Comparison of ENCODE assay signal across 8 mouse cellular contexts in genomic region chr11:112810447-112811151, GRCm38 (mm10). TPM values are rescaled to one million over a fixed set of nuclear protein-coding genes. Genes with fewer than 3 reads are reported as not detected.
A peak's percentile ranks its signal among the peaks of the same experiment; 100 is the strongest.
DNase-seq lines count a peak whose midpoint lies in the region; ATAC-seq and TF ChIP-seq lines count a peak whose summit lies in the region.

No protein-coding gene starts in this region.

- H3K27me3 ChIP-seq in heart, embryonic 14.5 days (ENCODE audit: control insufficient read depth, insufficient read depth, low read length): peaks cover 4% of the 10 kb centered on the region; the same call in 1 of the 2 replicates
- H3K27me3 ChIP-seq in embryonic facial prominence, embryonic 11.5 days (ENCODE audit: control insufficient read depth, insufficient read depth, low read length): peaks cover 3% of the 10 kb centered on the region; the same call in 1 of the 2 replicates
- peaks cover 7% of the 10 kb centered on the region; the same call in 1 of the 2 replicates for H3K27me3 ChIP-seq in intestine, embryonic 14.5 days (replicated peaks; ENCODE audit: control insufficient read depth, insufficient read depth, low read length)
- no peaks in the 10 kb centered on the region for H3K27me3 ChIP-seq in liver, postnatal 0 days (ENCODE audit: insufficient read depth, low read length)

- 3% methylated on average over 17 of the region's 17 CpGs for WGBS in heart, embryonic 14.5 days
- 5% methylated on average over 17 of the region's 17 CpGs for WGBS in embryonic facial prominence, embryonic 11.5 days
- WGBS in intestine, embryonic 14.5 days: 2% methylated on average over 17 of the region's 17 CpGs
- WGBS in liver, postnatal 0 days (ENCODE audit: insufficient replicate concordance): 3% methylated on average over 17 of the region's 17 CpGs

- no peaks in the 10 kb centered on the region for H3K9me3 ChIP-seq in heart, embryonic 14.5 days (ENCODE audit: control insufficient read depth, low read length)
- H3K9me3 ChIP-seq in embryonic facial prominence, embryonic 11.5 days (replicated peaks; ENCODE audit: control insufficient read depth, low read length): no peaks in the 10 kb centered on the region
- H3K9me3 ChIP-seq in intestine, embryonic 14.5 days (ENCODE audit: control insufficient read depth, low read length): no peaks in the 10 kb centered on the region
- H3K9me3 ChIP-seq in liver, postnatal 0 days (ENCODE audit: low read length): no peaks in the 10 kb centered on the region

- no peak for ATAC-seq in heart, embryonic 14.5 days (ENCODE audit: insufficient number of reproducible peaks, insufficient read depth, low FRiP score, low read depth)
- ATAC-seq in embryonic facial prominence, embryonic 11.5 days (replicated peaks; ENCODE audit: insufficient number of reproducible peaks, low FRiP score, low TSS enrichment, low read depth): no peak
- ATAC-seq in intestine, embryonic 14.5 days (replicated peaks; ENCODE audit: low FRiP score, low TSS enrichment, low read depth): 0 out of 2 replicates have a peak, but pooled peaks have one; percentile 34
- peak; percentile 29; the same call in 1 of the 2 replicates for ATAC-seq in liver, postnatal 0 days
- no peak for ATAC-seq in megakaryocyte, adult 5-6 weeks (ENCODE audit: poor library complexity, severe bottlenecking)

- no peak for TF ChIP-seq EP300 in liver, postnatal 0 days (IDR thresholded peaks at IDR 0.05; ENCODE audit: low read depth)

- H3K36me3 ChIP-seq in heart, embryonic 14.5 days (ENCODE audit: control insufficient read depth, insufficient read depth, low read length): no peaks in the 10 kb centered on the region
- H3K36me3 ChIP-seq in embryonic facial prominence, embryonic 11.5 days (replicated peaks; ENCODE audit: control insufficient read depth, insufficient read depth, low read depth, low read length): no peaks in the 10 kb centered on the region
- H3K36me3 ChIP-seq in intestine, embryonic 14.5 days (ENCODE audit: control insufficient read depth, insufficient read depth, low read length): no peaks in the 10 kb centered on the region
- no peaks in the 10 kb centered on the region for H3K36me3 ChIP-seq in liver, postnatal 0 days (replicated peaks; ENCODE audit: insufficient read depth, low read length)

- H3K4me1 ChIP-seq in heart, embryonic 14.5 days (ENCODE audit: control insufficient read depth in 2 of 2, insufficient read depth in 2 of 2, low read length in 2 of 2): peaks cover 0 to 10% of the 10 kb centered on the region in 2 experiments; a peak in 3 of 4 replicates
- peaks cover 4% of the 10 kb centered on the region; the same call in 1 of the 2 replicates for H3K4me1 ChIP-seq in embryonic facial prominence, embryonic 11.5 days (ENCODE audit: control insufficient read depth, insufficient read depth, low read length)
- no peaks in the 10 kb centered on the region; the same call in none of the 2 replicates for H3K4me1 ChIP-seq in intestine, embryonic 14.5 days (replicated peaks; ENCODE audit: control insufficient read depth, insufficient read depth, low read length)
- H3K4me1 ChIP-seq in liver, postnatal 0 days (ENCODE audit: insufficient read depth): peaks cover 9% of the 10 kb centered on the region; the same call in 1 of the 2 replicates

- H3K27ac ChIP-seq in heart, embryonic 14.5 days (replicated peaks in 1 of 2; ENCODE audit: control insufficient read depth in 1 of 2, insufficient read depth in 1 of 2, low read depth in 2 of 2, low read length in 2 of 2): no peak overlapping the region
- no peak overlapping the region for H3K27ac ChIP-seq in embryonic facial prominence, embryonic 11.5 days (replicated peaks; ENCODE audit: low read depth, low read length)
- H3K27ac ChIP-seq in intestine, embryonic 14.5 days (ENCODE audit: low read depth): no peak overlapping the region
- H3K27ac ChIP-seq in liver, postnatal 0 days (ENCODE audit: low read depth): peak overlapping the region; percentile 48; the same call in 1 of the 2 replicates

- H3K4me3 ChIP-seq in heart, embryonic 14.5 days (ENCODE audit: control insufficient read depth in 1 of 2, insufficient read depth in 1 of 2, low read depth in 1 of 2, low read length in 2 of 2): peak overlapping the region; percentile 42 to 43
- H3K4me3 ChIP-seq in embryonic facial prominence, embryonic 11.5 days (ENCODE audit: low read depth, low read length): peak overlapping the region; percentile 9; the same call in 1 of the 2 replicates
- H3K4me3 ChIP-seq in intestine, embryonic 14.5 days (ENCODE audit: low read depth, low read length): peak overlapping the region; percentile 15; the same call in 1 of the 2 replicates
- H3K4me3 ChIP-seq in liver, postnatal 0 days (ENCODE audit: low read depth, low read length): peak overlapping the region; percentile 31

- peak overlapping the region; percentile 77 for H3K4me2 ChIP-seq in heart, embryonic 14.5 days (ENCODE audit: low read length)
- H3K4me2 ChIP-seq in embryonic facial prominence, embryonic 11.5 days (ENCODE audit: low read depth, low read length): peak overlapping the region; percentile 43
- peak overlapping the region; percentile 38 for H3K4me2 ChIP-seq in intestine, embryonic 14.5 days (ENCODE audit: low read length)
- H3K4me2 ChIP-seq in liver, postnatal 0 days (ENCODE audit: low read depth, low read length): peak overlapping the region; percentile 64

- DNase-seq in heart, postnatal 36 days: no peak
- no peak for DNase-seq in embryonic facial prominence, embryonic 11.5 days (ENCODE audit: low spot score)
- no peak for DNase-seq in intestine, embryonic 14.5 days (ENCODE audit: low spot score)
- DNase-seq in liver, postnatal 0 days: peak; percentile 49
- no peak for DNase-seq in MN1 (ENCODE audit: low spot score)
- DNase-seq in spleen, postnatal 14 days (ENCODE audit: low spot score in 2 of 2): no peak

- peak overlapping the region; percentile 41; the same call in 1 of the 2 replicates for H3K9ac ChIP-seq in heart, embryonic 14.5 days (ENCODE audit: low read length)
- H3K9ac ChIP-seq in embryonic facial prominence, embryonic 11.5 days (replicated peaks; ENCODE audit: low read length): no peak overlapping the region
- no peak overlapping the region for H3K9ac ChIP-seq in intestine, embryonic 14.5 days (ENCODE audit: low read length)
- H3K9ac ChIP-seq in liver, postnatal 0 days (replicated peaks): no peak overlapping the region

- intact Hi-C loops in heart, postnatal 36 days (cut with DNase I): no loop called here

- no peak for TF ChIP-seq CTCF in liver, postnatal 0 days (IDR thresholded peaks at IDR 0.05; ENCODE audit: low read depth)

RNA-seq across cellular contexts. Expression of gene Sox9, which starts 28.6 kb away (rescaled TPM):
- 17.7 and 20.7 TPM in 2 replicates for polyA plus RNA-seq in heart, embryonic 14.5 days (2014; fragmentation: Nextera tagmentation; extraction: Ambion mirVana)
- 1 to 10 TPM; 1.8 to 2.6 TPM for total RNA-seq in heart, postnatal 36 days (2021)
- polyA plus RNA-seq in embryonic facial prominence, embryonic 11.5 days (2014; fragmentation: Nextera tagmentation; extraction: Ambion mirVana): 91.9 and 93.0 TPM in 2 replicates
- polyA plus RNA-seq in intestine, embryonic 14.5 days (2014; fragmentation: Nextera tagmentation; extraction: Ambion mirVana): 38.9 and 44.9 TPM in 2 replicates
- polyA plus RNA-seq in liver, postnatal 0 days (2015; fragmentation: Nextera tagmentation; extraction: Ambion mirVana): 2.5 TPM in 2 replicates
- total RNA-seq in megakaryocyte, adult 5-6 weeks (2015): not detected in 2 replicates
- total RNA-seq in megakaryocyte, adult 5-6 weeks (2017): not detected in 2 replicates

Comparison
In these comparisons a context has a peak if more than half of its experiments do, and no peak if none do; other contexts are left out.
1. ATAC-seq: peak in intestine, embryonic 14.5 days (single experiment) and liver, postnatal 0 days (single experiment); none in heart, embryonic 14.5 days (single experiment), embryonic facial prominence, embryonic 11.5 days (single experiment) and megakaryocyte, adult 5-6 weeks (single experiment).
2. Peak in every context shown above with its lines, with median percentiles within 50 percentile points of each other: H3K4me2 ChIP-seq and H3K4me3 ChIP-seq.